Mouse (Mus musculus) neural tube, embryonic 11.5 days (tissue): ENCODE results near the gene Ifnlr1. TPM values are rescaled to one million over a fixed set of nuclear protein-coding genes. Genes with fewer than 3 reads are reported as not detected.

Source experiments
- ATAC-seq: fragments of 200-750 bp; cut with Nextera tagmentation; 2 replicates; pipeline ENCODE4 v1.8.0; 2017; ENCODE audit warnings: moderate number of reproducible peaks, mild to moderate bottlenecking, moderate TSS enrichment, moderate library complexity; ENCODE audit not compliant: insufficient read depth, low FRiP score, low TSS enrichment
- DNase-seq: peaks from one replicate; pipeline ENCODE4 v3.0.0-alpha.2; 2015; ENCODE audit warnings: low spot score
- H3K27ac ChIP-seq: fragments of 300-500 bp; sonication (generic); 2 replicates; pipeline ENCODE4 v1.5.1; 2014; ENCODE audit warnings: low read depth, mild to moderate bottlenecking, low read length
- H3K27me3 ChIP-seq: fragments of 300-500 bp; sonication (generic); 2 replicates; pipeline ENCODE4 v1.6.1; 2014; ENCODE audit warnings: mild to moderate bottlenecking, low read length, mixed read lengths; ENCODE audit not compliant: control insufficient read depth, insufficient read depth
- H3K36me3 ChIP-seq: fragments of 300-500 bp; sonication (generic); 2 replicates; pipeline ENCODE4 v1.6.1; 2014; ENCODE audit warnings: mild to moderate bottlenecking, low read length, moderate library complexity, mixed read lengths; ENCODE audit not compliant: control insufficient read depth, insufficient read depth
- H3K4me1 ChIP-seq: fragments of 300-500 bp; sonication (generic); 2 replicates; pipeline ENCODE4 v1.6.1; 2014; ENCODE audit warnings: low read length, mixed read lengths; ENCODE audit not compliant: control insufficient read depth, insufficient read depth
- H3K4me2 ChIP-seq: fragments of 300-500 bp; sonication (generic); 2 replicates; pipeline ENCODE4 v1.6.1; 2014; ENCODE audit warnings: low read depth, mild to moderate bottlenecking, moderate library complexity
- H3K4me3 ChIP-seq: fragments of 300-500 bp; sonication (generic); 2 replicates; pipeline ENCODE4 v1.5.1; 2014; ENCODE audit warnings: low read depth, low read length
- H3K9ac ChIP-seq: fragments of 300-500 bp; sonication (generic); 2 replicates; pipeline ENCODE4 v1.6.1; 2014; ENCODE audit warnings: mild to moderate bottlenecking, low read length
- H3K9me3 ChIP-seq: fragments of 300-500 bp; sonication (generic); 2 replicates; pipeline ENCODE4 v1.6.1; 2016; ENCODE audit warnings: low read length; ENCODE audit not compliant: control insufficient read depth
- WGBS: fragments of 180-500 bp; shearing (Covaris S2); extraction: QIAGEN DNeasy Blood & Tissue Kit; methylation state at CpG from one replicate; pipeline ENCODE4 v1.1.7; 2014; 5-methylcytosine and 5-hydroxymethylcytosine counted together
- polyA plus RNA-seq: library from polyadenylated mRNA; unstranded; fragments of >200 nt; fragmentation: Nextera tagmentation; extraction: Ambion mirVana; gene quantifications from 2 replicates; pipeline ENCODE4 v1.2.1, GENCODE M21; 2014

The Ifnlr1 gene
- polyA plus RNA-seq, 1 experiment from 2014 or later = 0.05 TPM

DNA sequence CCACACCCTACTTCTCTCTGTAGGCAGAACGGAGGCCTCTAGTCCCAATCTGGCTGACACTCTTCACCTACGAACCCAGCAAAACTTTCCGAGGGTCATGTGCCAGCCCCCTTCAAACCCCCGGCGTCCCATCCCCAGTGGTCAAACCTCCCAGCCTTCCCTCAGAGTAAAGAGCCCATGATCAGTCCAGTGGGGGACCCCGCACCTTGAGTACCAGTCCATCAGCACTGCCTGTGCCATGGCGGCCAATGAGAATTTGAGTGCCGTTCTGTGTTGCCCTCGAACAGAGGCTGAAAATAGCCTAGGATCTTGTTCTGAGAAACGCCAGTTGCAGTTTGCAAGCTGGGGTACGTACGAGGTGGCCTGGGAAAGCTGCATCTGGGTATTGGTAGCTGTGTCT, 27.2 kb upstream of the Ifnlr1 start:
- H3K4me2 ChIP-seq = no peak overlapping the region
- no peaks in the 10 kb centered on the region for H3K4me1 ChIP-seq
- no peak overlapping the region for H3K27ac ChIP-seq
- no peaks in the 10 kb centered on the region for H3K36me3 ChIP-seq
- H3K9me3 ChIP-seq = no peaks in the 10 kb centered on the region
- H3K4me3 ChIP-seq = no peak overlapping the region
- H3K9ac ChIP-seq = no peak overlapping the region
- ATAC-seq (no peak), DNase-seq (no peak)
- WGBS = 84% methylated on average over 12 of the region's 12 CpGs
- no peaks in the 10 kb centered on the region for H3K27me3 ChIP-seq

DNA sequence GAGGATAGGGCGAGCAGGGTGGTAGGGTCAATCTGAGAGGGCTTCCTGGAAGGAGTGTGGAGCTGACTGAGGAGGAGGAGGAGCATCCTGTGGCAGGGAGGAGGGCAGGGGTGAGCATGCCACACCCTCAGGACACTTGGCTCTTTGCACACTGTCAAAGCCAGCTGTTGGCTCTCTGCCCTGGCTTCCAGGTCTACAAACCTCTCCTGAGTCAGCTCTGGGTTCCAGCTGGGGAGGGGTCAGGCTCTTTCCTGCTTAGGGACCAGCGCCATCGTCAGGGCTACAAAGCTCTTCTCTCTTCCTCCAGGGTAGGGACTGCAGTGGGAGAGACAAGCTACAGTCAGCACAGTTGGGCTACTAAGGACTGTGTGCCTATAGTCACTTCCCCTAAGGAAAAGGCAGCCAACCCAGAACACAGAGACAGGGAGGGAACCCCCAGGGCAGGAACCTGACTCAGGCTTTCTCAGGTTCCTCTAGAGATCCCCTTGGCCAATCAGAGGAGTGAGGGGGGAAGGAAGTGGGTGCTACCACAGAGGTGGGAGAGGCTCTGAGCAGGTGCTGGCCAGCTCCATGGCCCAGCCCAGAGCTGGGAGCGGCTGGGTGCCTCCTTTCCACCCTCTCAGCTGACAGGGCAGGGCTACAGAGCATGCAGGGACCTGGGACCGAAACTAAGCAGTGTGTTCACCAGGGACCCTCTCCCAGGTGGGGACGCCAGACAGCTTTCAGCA, 24.8 kb upstream of the Ifnlr1 start:
- Histone ChIP-seq H3K4me3 (no peak overlapping the region), H3K4me2 (no peak overlapping the region), H3K9ac (no peak overlapping the region), H3K4me1 (no peaks in the 10 kb centered on the region), H3K27ac (no peak overlapping the region), H3K27me3 (no peaks in the 10 kb centered on the region), H3K9me3 (no peaks in the 10 kb centered on the region), H3K36me3 (no peaks in the 10 kb centered on the region)
- no peak for DNase-seq
- WGBS = 65% methylated on average over 6 of the region's 6 CpGs
- no peak for ATAC-seq

DNA sequence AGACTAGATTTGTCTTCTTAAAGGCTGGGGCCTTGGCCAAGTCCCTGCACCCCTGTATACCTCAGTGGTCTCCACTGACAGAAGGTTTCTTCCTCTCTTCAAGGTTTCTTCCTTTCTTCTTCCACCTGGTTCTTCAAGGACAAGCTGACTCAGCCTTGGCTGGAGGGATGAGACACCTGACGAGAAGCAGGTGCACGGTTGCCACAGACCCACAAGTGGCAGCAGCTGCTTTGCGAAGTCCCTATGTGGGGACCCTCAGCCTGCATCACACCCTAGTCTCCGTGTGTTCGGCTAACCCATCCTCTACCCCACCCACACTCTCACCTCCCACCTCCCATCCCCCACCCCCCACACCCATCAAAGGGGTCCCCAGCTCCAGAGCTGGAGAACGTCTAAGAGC, 24.1 kb upstream of the Ifnlr1 start:
- DNase-seq (no peak), ATAC-seq (no peak)

DNA sequence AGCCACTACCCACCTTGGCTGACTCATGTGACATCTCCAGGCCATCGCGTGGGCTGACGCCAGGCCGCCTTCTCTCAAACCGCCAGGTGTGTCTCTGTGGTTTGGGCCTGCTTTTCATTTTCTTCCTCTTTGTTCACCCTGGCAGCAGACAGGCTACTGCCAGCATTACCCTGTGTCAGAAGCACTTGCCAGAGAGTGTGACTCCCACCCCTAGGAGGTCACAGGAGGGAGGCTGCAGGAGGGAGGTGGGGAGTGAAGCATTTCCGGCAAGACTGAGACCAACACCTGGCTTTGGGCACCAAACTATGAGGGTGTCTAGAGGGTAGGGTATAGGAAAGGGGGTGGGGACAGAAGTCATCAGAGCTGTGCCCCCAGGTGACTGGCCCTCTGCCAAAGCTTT, 21.4 kb upstream of the Ifnlr1 start:
- H3K4me2 ChIP-seq = no peak overlapping the region
- no peak overlapping the region for H3K27ac ChIP-seq
- H3K4me3 ChIP-seq = no peak overlapping the region
- H3K27me3 ChIP-seq = no peaks in the 10 kb centered on the region
- no peaks in the 10 kb centered on the region for H3K9me3 ChIP-seq
- ATAC-seq = no peak
- no peaks in the 10 kb centered on the region for H3K36me3 ChIP-seq
- DNase-seq = no peak
- no peak overlapping the region for H3K9ac ChIP-seq
- H3K4me1 ChIP-seq = no peaks in the 10 kb centered on the region
- WGBS = 84% methylated on average over 6 of the region's 6 CpGs

More for the DNA sequence above, 24.1 kb upstream of the Ifnlr1 start:
- Histone ChIP-seq H3K36me3 (no peaks in the 10 kb centered on the region), H3K27me3 (no peaks in the 10 kb centered on the region), H3K4me1 (no peaks in the 10 kb centered on the region), H3K27ac (no peak overlapping the region), H3K4me3 (no peak overlapping the region), H3K9ac (no peak overlapping the region), H3K4me2 (no peak overlapping the region), H3K9me3 (no peaks in the 10 kb centered on the region)
- WGBS = 74% methylated on average over 6 of the region's 6 CpGs

DNA sequence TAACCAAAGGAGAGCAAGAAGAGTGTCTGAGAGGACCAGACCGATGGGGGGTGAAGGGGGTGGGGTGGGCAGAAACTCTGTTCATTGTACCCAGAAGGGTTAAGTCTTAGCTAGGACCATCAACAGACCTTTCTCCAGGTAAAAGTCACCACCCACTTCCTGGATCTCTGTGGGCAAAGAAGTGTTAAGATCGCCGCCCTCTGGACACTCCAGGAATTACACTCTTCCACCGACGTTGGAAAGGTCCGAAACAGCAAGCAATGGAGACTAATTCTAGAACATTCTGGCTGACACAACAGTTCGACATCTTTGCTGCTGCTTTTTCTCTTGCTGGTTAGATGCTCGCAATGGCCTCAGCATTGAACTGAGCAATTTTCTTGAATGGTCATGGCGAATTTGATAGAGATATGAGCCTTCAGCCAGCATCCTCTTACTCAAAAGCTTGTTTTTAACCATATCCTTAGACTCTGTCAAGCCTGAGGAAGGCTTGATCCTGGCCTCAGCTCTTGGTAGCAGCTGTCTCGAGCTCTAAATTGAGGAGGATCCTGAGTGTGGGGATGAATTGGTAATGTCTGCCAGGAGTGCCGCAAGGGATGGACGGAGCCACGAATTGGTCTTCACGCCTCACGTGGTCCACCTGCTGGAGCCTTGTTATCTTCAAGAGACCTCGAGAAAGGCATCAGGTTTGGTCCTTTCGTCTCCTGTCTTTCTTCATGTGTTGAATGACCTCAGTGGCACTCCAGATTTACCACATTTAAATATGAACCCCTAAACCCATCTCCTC, 19.7 kb upstream of the Ifnlr1 start:
- no peak overlapping the region for H3K9ac ChIP-seq
- DNase-seq = peak; percentile 61
- H3K9me3 ChIP-seq = no peaks in the 10 kb centered on the region
- H3K4me3 ChIP-seq = no peak overlapping the region
- H3K36me3 ChIP-seq = no peaks in the 10 kb centered on the region
- 65% methylated on average over 17 of the region's 17 CpGs for WGBS
- no peak for ATAC-seq
- no peak overlapping the region for H3K27ac ChIP-seq
- no peaks in the 10 kb centered on the region for H3K4me1 ChIP-seq
- H3K27me3 ChIP-seq = no peaks in the 10 kb centered on the region
- no peak overlapping the region for H3K4me2 ChIP-seq

DNA sequence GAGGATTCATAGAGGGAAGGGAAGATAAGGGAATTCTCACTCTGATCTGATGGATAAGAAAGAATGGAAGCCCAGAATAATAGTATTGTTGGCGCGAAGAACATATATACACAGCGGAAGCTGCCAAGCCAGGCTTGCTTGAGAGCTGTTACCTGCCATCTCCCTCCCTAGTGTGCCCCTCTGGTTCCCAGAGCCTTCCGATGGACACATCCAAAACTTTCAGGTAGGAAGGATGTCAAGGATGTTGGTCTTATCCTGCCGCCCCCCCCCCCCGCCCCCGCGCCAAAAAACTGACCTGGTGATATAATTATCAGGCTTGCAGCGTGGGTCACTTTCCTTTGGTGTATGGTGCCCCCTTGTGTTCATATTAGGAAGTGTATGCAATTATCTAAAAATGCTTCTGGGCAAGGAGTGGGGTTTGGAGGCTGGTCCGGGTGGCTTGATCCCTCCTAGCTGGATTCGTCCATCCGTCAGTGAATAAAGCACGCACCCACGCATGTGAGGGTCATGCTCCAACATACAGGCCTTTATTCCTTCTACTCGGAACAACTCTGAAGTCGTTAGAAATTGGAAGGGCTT, 18.7 kb upstream of the Ifnlr1 start:
- Histone ChIP-seq H3K9me3 (no peaks in the 10 kb centered on the region), H3K27ac (no peak overlapping the region), H3K4me1 (no peaks in the 10 kb centered on the region), H3K36me3 (no peaks in the 10 kb centered on the region), H3K9ac (no peak overlapping the region), H3K4me2 (no peak overlapping the region), H3K4me3 (no peak overlapping the region), H3K27me3 (no peaks in the 10 kb centered on the region)
- ATAC-seq = no peak
- 13% methylated on average over 16 of the region's 16 CpGs for WGBS
- no peak for DNase-seq

DNA sequence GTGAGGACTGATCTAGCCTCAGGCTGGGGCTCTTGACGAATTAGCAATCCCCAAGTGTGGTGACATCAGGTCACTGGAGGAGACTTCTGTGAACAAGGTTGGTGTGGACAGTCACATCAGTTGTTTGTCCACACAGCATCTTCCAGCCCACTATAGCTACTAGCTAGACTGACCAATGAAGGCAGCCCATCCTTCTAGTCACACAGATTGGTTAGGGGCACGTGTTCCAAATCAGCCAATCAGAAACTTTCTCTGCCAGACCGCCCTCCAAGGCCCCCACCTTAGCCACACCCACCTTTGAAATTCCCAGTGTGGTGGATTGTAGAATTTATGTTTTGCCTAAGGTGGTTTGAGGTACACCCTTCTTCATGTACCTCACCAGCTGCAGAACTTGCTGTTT, 12.6 kb upstream of the Ifnlr1 start:
- no peaks in the 10 kb centered on the region for H3K27me3 ChIP-seq
- H3K4me1 ChIP-seq = 0 out of 2 replicates have a peak, but pooled peaks cover 2% of the 10 kb centered on the region
- H3K9ac ChIP-seq = no peak overlapping the region
- H3K36me3 ChIP-seq = no peaks in the 10 kb centered on the region
- H3K4me3 ChIP-seq = no peak overlapping the region
- H3K9me3 ChIP-seq = no peaks in the 10 kb centered on the region
- WGBS = 77% methylated on average over 3 of the region's 3 CpGs
- no peak overlapping the region for H3K27ac ChIP-seq
- ATAC-seq (no peak), DNase-seq (no peak)
- no peak overlapping the region for H3K4me2 ChIP-seq

DNA sequence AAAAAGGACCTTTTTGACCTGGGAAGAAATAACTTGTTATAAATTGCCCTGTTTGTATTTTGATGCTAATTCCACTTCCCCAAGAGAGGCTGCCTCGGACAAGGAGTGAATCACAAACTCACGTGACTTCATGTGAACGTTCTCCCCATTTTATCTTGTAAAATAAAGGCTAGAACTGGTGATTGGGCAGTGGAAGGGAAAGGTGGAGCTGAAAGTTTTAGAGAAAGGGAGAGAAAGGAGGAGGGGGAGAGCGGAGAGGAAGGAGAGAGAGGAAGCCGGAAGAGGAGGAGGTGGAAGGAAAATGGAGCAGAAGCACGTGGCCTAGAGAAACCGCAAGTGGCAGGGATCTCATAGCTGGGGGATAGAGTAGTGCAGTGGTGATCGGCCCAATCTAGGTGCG, 11.1 kb upstream of the Ifnlr1 start:
- 0 out of 2 replicates have a peak, but pooled peaks cover 2% of the 10 kb centered on the region for H3K4me1 ChIP-seq
- 59% methylated on average over 9 of the region's 9 CpGs for WGBS

More for the DNA sequence above, 11.1 kb upstream of the Ifnlr1 start:
- Histone ChIP-seq H3K27me3 (no peaks in the 10 kb centered on the region), H3K4me2 (no peak overlapping the region), H3K27ac (no peak overlapping the region), H3K36me3 (no peaks in the 10 kb centered on the region), H3K9ac (no peak overlapping the region; the same call in 1 of the 2 replicates), H3K9me3 (no peaks in the 10 kb centered on the region), H3K4me3 (no peak overlapping the region)
- ATAC-seq = no peak
- no peak for DNase-seq
